Mouse (Mus musculus): ENCODE results near the gene Ubtf. TPM values are rescaled to one million over a fixed set of nuclear protein-coding genes. Genes with fewer than 3 reads are reported as not detected.

Ubtf gene
- polyA plus RNA-seq, 1 experiment from 2014 or later = 100 TPM

DNA sequence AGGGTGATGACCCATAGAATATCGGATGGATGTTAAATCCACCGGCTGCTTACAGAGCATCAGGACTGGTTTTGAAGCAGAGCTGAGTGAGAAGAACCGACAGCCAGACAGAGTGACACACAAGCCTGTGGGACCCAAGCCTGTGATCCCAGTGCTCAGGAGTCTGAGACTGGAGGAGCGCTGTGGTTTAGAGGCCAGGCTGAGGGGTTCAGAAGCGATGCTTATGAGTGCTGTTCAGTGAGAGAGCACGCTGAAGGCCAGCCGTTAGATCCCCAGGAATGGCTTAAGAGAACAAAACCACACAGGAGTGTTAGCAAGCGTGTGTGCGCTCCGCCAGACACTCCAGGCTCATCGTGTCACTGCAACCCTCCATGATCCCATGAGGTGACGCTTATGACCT lies 23.2 kb upstream of the Ubtf start:
- Histone ChIP-seq H3K4me3 (replicated peaks) (no peak overlapping the region), H3K4me2 (no peak overlapping the region), H3K27ac (no peak overlapping the region), H3K36me3 (no peaks in the 10 kb centered on the region), H3K9ac (no peak overlapping the region), H3K27me3 (no peaks in the 10 kb centered on the region), H3K4me1 (0 out of 2 replicates have a peak, but pooled peaks cover 3% of the 10 kb centered on the region), H3K9me3 (replicated peaks) (no peaks in the 10 kb centered on the region)
- WGBS = 50% methylated on average over 12 of the region's 12 CpGs
- ATAC-seq (replicated peaks; ENCODE audit: low FRiP score) = no peak

DNA sequence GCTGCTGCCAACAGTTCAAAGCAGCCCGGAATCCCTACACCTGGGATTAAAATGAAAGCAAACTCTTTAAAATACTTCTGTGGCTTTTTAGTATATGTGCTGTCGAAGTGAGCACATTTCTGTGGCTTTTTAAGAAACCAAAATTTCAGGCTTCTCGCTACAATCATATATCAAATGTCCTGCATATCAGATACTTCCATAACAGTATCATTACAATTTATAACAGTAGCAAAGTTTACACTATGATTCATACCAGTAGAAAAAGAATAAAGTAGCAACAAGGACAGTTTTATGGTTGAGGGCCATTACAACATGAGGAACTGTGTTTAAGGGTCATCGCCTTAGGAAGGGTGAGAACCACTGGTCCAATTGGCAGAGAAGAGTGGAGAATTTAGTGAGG lies 21.6 kb upstream of the Ubtf start:
- no peak overlapping the region for H3K27ac ChIP-seq
- WGBS = 61% methylated on average over 4 of the region's 4 CpGs
- H3K36me3 ChIP-seq = no peaks in the 10 kb centered on the region
- H3K4me3 ChIP-seq (replicated peaks) = no peak overlapping the region
- ATAC-seq (replicated peaks; ENCODE audit: low FRiP score) = no peak
- H3K9me3 ChIP-seq (replicated peaks) = no peaks in the 10 kb centered on the region
- no peak overlapping the region for H3K4me2 ChIP-seq
- H3K4me1 ChIP-seq = no peaks in the 10 kb centered on the region
- H3K27me3 ChIP-seq = 0 out of 2 replicates have a peak, but pooled peaks cover 3% of the 10 kb centered on the region
- no peak overlapping the region for H3K9ac ChIP-seq

DNA sequence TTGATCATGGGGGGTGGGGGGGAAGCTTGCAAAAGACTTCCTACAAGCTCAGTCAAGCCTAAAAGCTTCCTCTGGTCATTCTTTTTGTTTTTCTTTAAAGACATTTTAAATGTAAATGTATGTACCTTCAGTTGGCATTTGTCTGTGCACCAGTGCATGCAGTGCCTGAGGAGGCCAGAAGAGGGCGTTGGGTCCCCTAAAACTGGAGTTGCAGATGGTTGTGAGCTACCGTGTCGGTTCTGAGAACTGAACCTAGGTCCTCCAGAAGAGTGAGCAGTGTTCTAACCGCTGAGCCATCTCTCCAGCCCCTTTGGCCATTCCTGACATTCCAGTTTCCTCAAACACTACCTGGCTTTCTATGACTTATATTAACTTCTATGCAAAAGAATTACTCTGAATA lies 20.1 kb upstream of the Ubtf start:
- H3K4me1 ChIP-seq = no peaks in the 10 kb centered on the region
- no peak overlapping the region for H3K27ac ChIP-seq
- no peak overlapping the region for H3K4me2 ChIP-seq
- 0 out of 2 replicates have a peak, but pooled peaks cover 3% of the 10 kb centered on the region for H3K27me3 ChIP-seq
- H3K9ac ChIP-seq = no peak overlapping the region
- 67% methylated on average over 4 of the region's 4 CpGs for WGBS
- H3K4me3 ChIP-seq (replicated peaks) = no peak overlapping the region
- H3K9me3 ChIP-seq (replicated peaks) = no peaks in the 10 kb centered on the region
- ATAC-seq (replicated peaks; ENCODE audit: low FRiP score) = no peak
- no peaks in the 10 kb centered on the region for H3K36me3 ChIP-seq

DNA sequence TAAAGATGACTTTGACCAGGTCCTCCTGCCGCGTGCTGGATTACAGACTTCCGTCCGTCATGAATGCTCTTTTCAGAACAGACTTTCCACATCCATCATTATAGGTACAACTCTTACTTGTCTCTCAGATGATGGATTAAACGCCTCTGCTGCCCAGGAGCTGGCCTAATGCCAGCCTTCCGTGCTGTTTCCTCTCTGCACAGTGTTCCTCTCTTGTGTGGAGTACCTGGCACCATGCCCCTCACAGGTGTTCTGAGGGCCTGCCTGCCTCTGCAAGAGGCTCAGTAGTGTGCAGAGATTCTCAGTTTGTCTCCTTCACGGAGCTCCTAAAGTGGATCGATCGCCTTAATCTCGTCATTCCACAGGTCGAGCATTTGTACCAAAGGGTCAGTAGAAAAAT lies 19.7 kb upstream of the Ubtf start:
- 74% methylated on average over 11 of the region's 11 CpGs for WGBS

DNA sequence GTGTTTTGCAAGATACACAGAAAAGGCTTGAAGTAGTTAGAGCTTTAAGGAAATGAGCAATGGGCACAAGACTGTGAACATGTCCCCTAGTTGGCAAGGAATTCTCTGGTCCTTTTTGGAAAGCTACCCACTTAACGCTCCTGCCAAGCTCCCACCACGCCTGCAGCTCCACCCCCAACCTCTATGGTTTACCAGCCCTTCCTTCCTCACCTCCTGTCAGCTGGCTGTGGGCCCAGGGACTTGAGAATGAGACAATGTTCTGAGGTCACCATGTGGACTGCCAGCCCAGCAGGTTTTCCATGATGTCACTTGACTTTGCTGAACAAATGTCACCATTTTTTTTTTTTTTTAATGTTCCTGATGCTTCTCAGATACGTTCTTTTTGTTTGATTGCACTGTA lies 19.0 kb upstream of the Ubtf start:
- no peak overlapping the region for H3K4me2 ChIP-seq
- no peaks in the 10 kb centered on the region for H3K9me3 ChIP-seq (replicated peaks)
- H3K9ac ChIP-seq = no peak overlapping the region
- 32% methylated on average over 3 of the region's 3 CpGs for WGBS
- H3K36me3 ChIP-seq = no peaks in the 10 kb centered on the region
- no peaks in the 10 kb centered on the region for H3K4me1 ChIP-seq
- ATAC-seq (replicated peaks; ENCODE audit: low FRiP score) = no peak
- H3K27me3 ChIP-seq = 0 out of 2 replicates have a peak, but pooled peaks cover 3% of the 10 kb centered on the region
- no peak overlapping the region for H3K4me3 ChIP-seq (replicated peaks)
- H3K27ac ChIP-seq = no peak overlapping the region

More for the DNA sequence above, 19.7 kb upstream of the Ubtf start:
- Histone ChIP-seq H3K36me3 (no peaks in the 10 kb centered on the region), H3K4me1 (no peaks in the 10 kb centered on the region), H3K9ac (no peak overlapping the region), H3K4me2 (no peak overlapping the region), H3K27me3 (0 out of 2 replicates have a peak, but pooled peaks cover 3% of the 10 kb centered on the region), H3K4me3 (replicated peaks) (no peak overlapping the region), H3K27ac (no peak overlapping the region), H3K9me3 (replicated peaks) (no peaks in the 10 kb centered on the region)
- no peak for ATAC-seq (replicated peaks; ENCODE audit: low FRiP score)

DNA sequence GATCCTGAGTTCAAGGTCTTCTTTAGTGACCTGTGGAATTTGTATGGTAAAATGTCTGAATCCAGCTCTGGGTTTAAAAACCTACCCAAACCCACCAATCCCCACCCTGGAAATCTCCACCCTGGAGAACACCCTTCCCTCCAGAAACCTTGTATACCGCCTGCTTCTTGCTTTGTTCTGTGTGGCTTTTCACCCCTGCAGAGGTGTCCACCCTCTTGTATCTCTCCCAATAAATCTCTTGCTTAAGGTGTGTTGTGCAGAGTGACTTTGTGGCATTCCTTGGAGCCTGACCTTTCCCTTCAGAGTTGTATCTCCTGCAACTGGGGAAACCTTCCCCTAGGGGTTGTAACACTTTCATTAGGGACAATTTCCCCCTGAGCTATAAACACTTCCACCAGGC lies 18.4 kb upstream of the Ubtf start:
- Histone ChIP-seq H3K4me2 (no peak overlapping the region), H3K4me1 (no peaks in the 10 kb centered on the region), H3K9ac (no peak overlapping the region), H3K9me3 (replicated peaks) (no peaks in the 10 kb centered on the region), H3K27me3 (0 out of 2 replicates have a peak, but pooled peaks cover 3% of the 10 kb centered on the region), H3K4me3 (replicated peaks) (no peak overlapping the region), H3K27ac (no peak overlapping the region), H3K36me3 (no peaks in the 10 kb centered on the region)
- 26% methylated on average over 1 of the region's 1 CpGs for WGBS
- ATAC-seq (replicated peaks; ENCODE audit: low FRiP score) = no peak

DNA sequence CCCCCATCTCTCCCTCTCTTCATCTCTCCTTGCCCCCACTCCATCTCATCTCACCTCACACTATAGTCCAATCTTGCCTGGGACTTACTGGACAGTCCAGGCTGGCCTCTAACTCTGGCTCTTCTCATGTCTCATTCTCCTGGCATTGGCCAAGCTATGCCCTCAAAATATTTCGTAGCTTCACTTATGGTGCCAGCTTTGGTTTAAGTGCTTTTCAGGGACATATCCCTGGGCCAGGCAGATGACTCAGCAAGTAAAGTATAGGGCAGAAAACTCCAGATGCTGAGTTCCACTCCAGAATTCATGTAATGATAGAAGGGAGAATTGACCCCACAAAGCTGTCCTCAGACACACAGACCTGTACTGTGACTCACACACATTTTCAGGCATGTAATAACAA lies 16.6 kb upstream of the Ubtf start:
- whole genome bisulfite sequencing = 92% methylated on average over 1 of the region's 1 CpGs
- H3K4me2 ChIP-seq = no peak overlapping the region
- no peak overlapping the region for H3K27ac ChIP-seq
- no peak for ATAC-seq (replicated peaks; ENCODE audit: low FRiP score)
- no peaks in the 10 kb centered on the region for H3K36me3 ChIP-seq
- no peak overlapping the region for H3K4me3 ChIP-seq (replicated peaks)
- no peaks in the 10 kb centered on the region for H3K4me1 ChIP-seq
- no peaks in the 10 kb centered on the region for H3K9me3 ChIP-seq (replicated peaks)
- H3K27me3 ChIP-seq = 0 out of 2 replicates have a peak, but pooled peaks cover 3% of the 10 kb centered on the region
- no peak overlapping the region for H3K9ac ChIP-seq

DNA sequence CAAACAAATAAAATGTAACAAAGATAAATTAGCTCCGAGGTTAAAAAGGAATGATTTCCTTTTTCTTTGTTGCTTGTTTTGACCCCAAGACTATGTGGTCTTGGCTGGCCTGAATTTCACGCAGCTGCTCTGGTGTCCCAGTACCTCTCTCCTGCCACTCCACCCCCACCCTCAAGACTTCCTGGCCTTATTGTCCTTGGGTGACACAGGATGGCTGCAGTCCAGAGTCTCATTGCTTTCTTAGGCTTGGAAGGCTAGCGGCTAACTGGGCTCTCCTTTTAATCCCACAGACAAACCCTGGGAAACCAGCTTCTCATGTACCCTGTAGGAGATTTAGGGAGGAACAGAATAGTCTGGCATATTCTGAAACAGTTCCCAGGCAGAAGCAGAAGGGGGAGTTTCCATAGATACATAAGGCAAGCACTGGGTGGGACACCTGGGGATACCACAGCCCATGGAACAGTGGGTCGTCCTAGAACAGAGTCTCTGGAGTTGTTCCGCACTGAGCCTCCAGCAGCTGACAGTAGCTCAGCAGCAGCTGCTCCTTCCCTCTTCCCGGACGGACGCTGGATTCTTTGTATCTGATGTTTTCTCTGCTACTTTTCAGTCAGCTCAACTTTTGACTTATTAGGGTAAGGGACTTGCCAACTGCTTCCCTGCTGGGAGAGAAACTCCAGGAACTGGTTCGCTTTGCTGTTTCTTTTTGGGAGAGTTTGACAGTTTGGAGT lies 15.6 kb upstream of the Ubtf start:
- no peak overlapping the region for H3K9ac ChIP-seq
- 0 out of 2 replicates have a peak, but pooled peaks cover 5% of the 10 kb centered on the region for H3K27me3 ChIP-seq
- H3K4me3 ChIP-seq (replicated peaks) = no peak overlapping the region
- H3K36me3 ChIP-seq = no peaks in the 10 kb centered on the region
- 0 out of 2 replicates have a peak overlapping the region, but pooled peaks have one; percentile 24 for H3K27ac ChIP-seq
- H3K4me1 ChIP-seq = no peaks in the 10 kb centered on the region
- H3K9me3 ChIP-seq (replicated peaks) = no peaks in the 10 kb centered on the region
- no peak for ATAC-seq (replicated peaks; ENCODE audit: low FRiP score)
- H3K4me2 ChIP-seq = no peak overlapping the region
- WGBS = 33% methylated on average over 9 of the region's 9 CpGs

DNA sequence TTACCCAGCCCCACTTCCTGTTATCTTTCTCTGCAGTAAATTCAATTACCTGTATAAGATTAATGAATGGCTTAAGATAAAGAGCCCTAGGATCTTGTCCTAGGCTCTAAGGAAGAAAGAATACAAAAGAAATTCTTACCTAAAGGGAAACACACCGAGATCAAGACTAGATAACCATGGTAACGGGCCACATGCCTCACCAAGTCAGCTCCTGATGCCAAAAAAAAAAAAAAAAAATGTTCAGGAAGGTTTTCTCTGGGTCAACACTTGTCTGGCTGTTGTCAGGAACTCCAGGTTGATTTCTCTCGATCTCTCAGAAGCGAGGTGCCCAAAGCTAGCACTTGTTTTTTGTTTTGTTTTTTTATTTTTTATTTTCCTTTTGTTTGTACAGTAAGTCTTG lies 14.5 kb upstream of the Ubtf start:
- 67% methylated on average over 4 of the region's 4 CpGs for WGBS
- no peak for ATAC-seq (replicated peaks; ENCODE audit: low FRiP score)
- no peak overlapping the region for H3K27ac ChIP-seq
- H3K9ac ChIP-seq = no peak overlapping the region
- H3K4me2 ChIP-seq = no peak overlapping the region
- H3K9me3 ChIP-seq (replicated peaks) = no peaks in the 10 kb centered on the region
- H3K4me1 ChIP-seq = no peaks in the 10 kb centered on the region
- 0 out of 2 replicates have a peak, but pooled peaks cover 5% of the 10 kb centered on the region for H3K27me3 ChIP-seq
- no peaks in the 10 kb centered on the region for H3K36me3 ChIP-seq
- no peak overlapping the region for H3K4me3 ChIP-seq (replicated peaks)

DNA sequence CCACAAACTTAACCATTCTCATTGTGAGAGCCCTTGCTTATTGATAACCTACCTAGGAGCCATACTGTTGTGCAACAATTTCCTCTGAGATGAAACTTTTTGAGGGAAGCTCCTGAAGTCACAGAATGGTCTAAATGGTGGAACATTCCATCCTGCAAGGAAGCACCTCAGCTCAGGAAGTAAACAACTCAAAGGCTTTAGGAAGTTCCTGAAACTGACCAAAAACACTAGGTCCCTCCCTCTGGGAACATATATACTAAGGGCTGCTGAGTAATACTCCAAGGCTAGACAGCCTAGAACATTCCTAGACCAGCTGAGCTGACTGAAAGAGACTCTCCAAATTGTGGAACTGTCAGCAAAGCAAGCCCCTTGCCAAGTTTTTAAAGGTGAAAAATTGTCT lies 13.5 kb upstream of the Ubtf start:
- no peak overlapping the region for H3K27ac ChIP-seq
- no peak overlapping the region for H3K4me3 ChIP-seq (replicated peaks)
- no peaks in the 10 kb centered on the region for H3K4me1 ChIP-seq
- 0 out of 2 replicates have a peak, but pooled peaks cover 5% of the 10 kb centered on the region for H3K27me3 ChIP-seq
- H3K36me3 ChIP-seq = no peaks in the 10 kb centered on the region
- H3K9ac ChIP-seq = no peak overlapping the region
- ATAC-seq (replicated peaks; ENCODE audit: low FRiP score) = no peak
- no peak overlapping the region for H3K4me2 ChIP-seq
- no peaks in the 10 kb centered on the region for H3K9me3 ChIP-seq (replicated peaks)

DNA sequence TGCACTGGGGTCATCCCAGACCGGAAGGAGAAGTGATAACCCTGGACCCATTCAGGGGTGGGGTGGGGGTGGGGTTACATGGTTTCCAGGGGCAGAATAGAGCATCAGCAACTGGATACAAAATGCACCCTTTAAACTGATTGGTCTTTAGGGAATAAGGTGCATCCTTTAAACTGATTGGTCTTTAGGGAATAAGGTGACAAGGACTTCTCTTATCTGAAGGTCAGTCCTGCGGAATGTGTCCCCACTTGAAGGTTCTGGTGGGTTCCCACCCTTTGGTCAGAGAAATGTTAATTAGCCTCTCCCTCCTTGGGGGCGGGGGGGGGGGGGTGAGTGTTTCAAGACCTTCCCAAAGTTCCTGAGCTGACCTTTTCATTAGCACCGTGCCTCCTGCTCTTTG lies 12.3 kb upstream of the Ubtf start:
- H3K9me3 ChIP-seq (replicated peaks) = no peaks in the 10 kb centered on the region
- no peak overlapping the region for H3K27ac ChIP-seq
- H3K4me3 ChIP-seq (replicated peaks) = no peak overlapping the region
- H3K4me2 ChIP-seq = no peak overlapping the region
- 0 out of 2 replicates have a peak, but pooled peaks cover 2% of the 10 kb centered on the region for H3K27me3 ChIP-seq
- H3K36me3 ChIP-seq = no peaks in the 10 kb centered on the region
- no peak for ATAC-seq (replicated peaks; ENCODE audit: low FRiP score)
- H3K4me1 ChIP-seq = no peaks in the 10 kb centered on the region
- H3K9ac ChIP-seq = no peak overlapping the region
- 57% methylated on average over 4 of the region's 4 CpGs for WGBS

DNA sequence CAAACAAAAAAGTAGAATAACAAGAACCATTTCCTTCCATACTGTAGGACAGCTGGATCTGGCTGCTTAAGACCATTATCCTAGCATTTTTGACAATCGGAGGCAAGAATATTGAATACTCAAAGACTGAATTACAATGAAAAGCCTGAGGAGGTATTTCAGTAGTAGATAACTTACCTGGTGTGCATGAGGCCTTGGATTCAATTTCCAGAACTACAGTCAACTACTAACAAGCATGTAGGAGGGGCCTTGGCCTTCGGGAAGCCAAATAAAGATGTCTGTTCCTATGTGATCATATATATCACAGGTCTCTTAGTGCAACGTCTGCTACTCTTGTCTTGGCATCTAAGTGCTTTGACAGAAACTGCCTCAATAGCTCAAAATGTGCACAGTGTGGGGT lies 10.5 kb upstream of the Ubtf start:
- Histone ChIP-seq H3K4me1 (no peaks in the 10 kb centered on the region), H3K9ac (no peak overlapping the region), H3K36me3 (no peaks in the 10 kb centered on the region), H3K27me3 (0 out of 2 replicates have a peak, but pooled peaks cover 2% of the 10 kb centered on the region), H3K4me3 (replicated peaks) (no peak overlapping the region), H3K27ac (no peak overlapping the region), H3K4me2 (no peak overlapping the region), H3K9me3 (replicated peaks) (no peaks in the 10 kb centered on the region)
- no peak for ATAC-seq (replicated peaks; ENCODE audit: low FRiP score)
- 69% methylated on average over 3 of the region's 3 CpGs for WGBS

DNA sequence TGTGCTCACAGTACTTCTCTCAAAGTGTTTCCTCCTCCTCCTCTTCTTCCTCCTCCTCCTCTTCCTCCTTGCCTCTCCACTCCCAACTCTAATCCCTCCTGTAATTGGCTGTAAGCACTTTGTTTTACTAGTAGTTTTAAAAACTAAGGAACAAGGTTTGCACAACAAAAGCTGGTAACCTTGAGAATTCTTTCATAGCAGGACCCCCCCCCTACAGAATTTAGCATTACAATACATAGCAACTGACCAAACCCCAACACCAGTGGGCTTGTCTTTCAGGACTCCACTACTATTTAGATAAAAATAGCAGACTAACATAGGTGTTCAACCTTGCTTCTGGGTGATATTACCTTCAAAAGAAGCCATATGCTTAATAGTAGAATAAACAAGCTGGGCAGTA lies 10.0 kb upstream of the Ubtf start:
- Histone ChIP-seq H3K9me3 (replicated peaks) (no peaks in the 10 kb centered on the region), H3K9ac (no peak overlapping the region)
- no peak for ATAC-seq (replicated peaks; ENCODE audit: low FRiP score)

More for the DNA sequence above, 10.0 kb upstream of the Ubtf start:
- Histone ChIP-seq H3K27ac (no peak overlapping the region), H3K27me3 (0 out of 2 replicates have a peak, but pooled peaks cover 2% of the 10 kb centered on the region), H3K4me3 (replicated peaks) (no peak overlapping the region), H3K36me3 (no peaks in the 10 kb centered on the region), H3K4me2 (no peak overlapping the region), H3K4me1 (no peaks in the 10 kb centered on the region)
